Mouse (Mus musculus) kidney, embryonic 15.5 days (tissue): Measurements from ENCODE around the gene Zscan21. TPM values are rescaled to one million over a fixed set of nuclear protein-coding genes. Genes with fewer than 3 reads are reported as not detected.

Experiments
- ATAC-seq: fragments of 200-750 bp; cut with Nextera tagmentation; replicated peaks from 2 replicates; pipeline ENCODE4 v1.8.0; 2017; ENCODE audit warnings: moderate TSS enrichment; ENCODE audit not compliant: low FRiP score
- H3K27ac ChIP-seq: fragments of 300-500 bp; sonication (generic); 2 replicates; pipeline ENCODE4 v1.5.1; 2015; ENCODE audit warnings: mild to moderate bottlenecking, inconsistent platforms
- H3K27me3 ChIP-seq: fragments of 300-500 bp; sonication (generic); 2 replicates; pipeline ENCODE4 v1.6.1; 2015; ENCODE audit warnings: inconsistent platforms
- H3K36me3 ChIP-seq: fragments of 300-500 bp; sonication (generic); 2 replicates; pipeline ENCODE4 v1.6.1; 2015; ENCODE audit warnings: inconsistent platforms
- H3K4me1 ChIP-seq: fragments of 300-500 bp; sonication (generic); 2 replicates; pipeline ENCODE4 v1.6.1; 2015; ENCODE audit warnings: inconsistent platforms
- H3K4me2 ChIP-seq: fragments of 300-500 bp; sonication (generic); 2 replicates; pipeline ENCODE4 v1.6.1; 2015; ENCODE audit warnings: moderate library complexity, mild to moderate bottlenecking, inconsistent platforms
- H3K4me3 ChIP-seq: fragments of 300-500 bp; sonication (generic); replicated peaks from 2 replicates; pipeline ENCODE4 v1.5.1; 2015; ENCODE audit warnings: mild to moderate bottlenecking, inconsistent platforms
- H3K9ac ChIP-seq: fragments of 300-500 bp; sonication (generic); 2 replicates; pipeline ENCODE4 v1.6.1; 2015; ENCODE audit warnings: mild to moderate bottlenecking, inconsistent platforms
- H3K9me3 ChIP-seq: fragments of 300-500 bp; sonication (generic); replicated peaks from 2 replicates; pipeline ENCODE4 v1.6.1; 2016; ENCODE audit warnings: inconsistent platforms
- WGBS: fragments of 180-500 bp; shearing (Covaris S2); methylation state at CpG from one replicate; pipeline ENCODE4 v1.1.7; 2015; ENCODE audit warnings: mixed read lengths; 5-methylcytosine and 5-hydroxymethylcytosine counted together
- microRNA counts: library from miRNA; unstranded; fragments of <30 nt; microRNA quantifications from one replicate; lab custom pipeline; 2016
- microRNA-seq: library from miRNA; unstranded; fragments of <30 nt; microRNA quantifications from one replicate; pipeline ENCODE4, GENCODE M21; 2016
- polyA plus RNA-seq: library from polyadenylated mRNA; unstranded; fragments of >200 nt; fragmentation: Nextera tagmentation; extraction: Ambion mirVana; gene quantifications from 2 replicates; pipeline ENCODE4 v1.2.1, GENCODE M21; 2015

Zscan21 gene
- polyA plus RNA-seq, 1 experiment from 2014 or later, result 64.6 TPM

DNA sequence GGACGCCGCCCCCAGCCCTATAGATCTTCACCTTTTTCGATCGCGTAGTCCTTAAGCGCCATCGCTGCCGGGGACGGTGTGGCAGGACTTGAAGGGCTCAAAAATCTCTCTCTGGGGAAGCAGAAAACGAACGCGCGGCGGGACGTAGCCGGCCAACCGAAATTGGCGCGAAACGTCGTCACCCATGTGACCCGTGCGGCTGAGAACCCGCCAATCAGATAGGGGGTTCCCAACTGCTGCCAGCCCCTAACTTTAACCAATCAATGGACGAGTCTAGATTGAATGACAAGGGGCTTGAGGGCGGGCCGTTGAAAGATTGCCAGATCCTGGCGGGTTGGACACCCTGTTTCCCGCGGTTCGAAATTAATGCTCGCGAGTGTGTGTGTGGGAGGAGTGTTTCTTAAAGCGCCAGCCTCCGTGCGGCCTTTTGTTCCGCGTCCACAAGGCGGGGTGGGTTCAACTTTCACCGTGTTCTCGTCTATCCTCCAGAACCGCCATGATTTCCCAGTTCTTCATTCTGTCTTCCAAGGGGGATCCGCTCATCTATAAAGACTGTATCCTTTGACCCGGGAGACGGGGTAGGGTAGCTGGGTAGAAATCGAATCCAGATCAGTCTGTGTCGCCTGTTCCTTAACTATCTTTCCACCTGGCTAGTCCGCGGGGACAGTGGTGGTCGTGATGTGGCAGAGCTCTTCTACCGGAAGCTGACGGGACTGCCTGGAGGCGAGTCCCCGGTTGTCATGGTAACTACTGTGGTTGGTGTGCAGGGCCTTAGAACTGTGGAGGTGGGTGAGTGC is 55.2 kb downstream of the Zscan21 start, which contains the start of the genes Ap4m1 and Mcm7:
Gene Ap4m1, plus strand, starts transcription at position 308 of the 797 bp plus-strand sequence.
Gene Mcm7, minus strand, starts transcription at position 728 of the 797 bp plus-strand sequence.
- Histone ChIP-seq H3K27ac (peak within 1 kb of the TSS; percentile 96), H3K36me3 (peaks cover 65% of the 10 kb centered on the region), H3K9ac (peak within 1 kb of the TSS; percentile 72), H3K4me1 (peaks cover 30% of the 10 kb centered on the region), H3K4me3 (peak within 1 kb of the TSS; percentile 72), H3K27me3 (no peaks in the 10 kb centered on the region), H3K4me2 (peak within 1 kb of the TSS; percentile 78), H3K9me3 (no peaks in the 10 kb centered on the region)
- WGBS, result under 1% methylated on average over 54 of the region's 54 CpGs
- peak; percentile 93 for ATAC-seq

GRCm38 (mm10) chr5:138173217-138173616 is 56.5 kb downstream of the Zscan21 start:
- ATAC-seq, result no peak
- Histone ChIP-seq H3K27ac (no peak overlapping the region; the same call in 1 of the 2 replicates), H3K4me1 (peaks cover 27% of the 10 kb centered on the region), H3K4me2 (peak overlapping the region; percentile 78), H3K4me3 (peak overlapping the region; percentile 72), H3K27me3 (no peaks in the 10 kb centered on the region), H3K9ac (no peak overlapping the region), H3K9me3 (no peaks in the 10 kb centered on the region), H3K36me3 (peaks cover 65% of the 10 kb centered on the region)
- 74% methylated on average over 3 of the region's 3 CpGs for WGBS

MicroRNAs encoded within 50 kb of the gene (microRNA counts, 519-probe panel; counts per million panel counts)
- 3,590 counts per million, percentile 91 among the panel's probes with 10 or more counts for microRNA mmu-miR-106b (lab: Ali Mortazavi, UCI)
- 4,186 counts per million, percentile 96 among the panel's probes with 10 or more counts for microRNA mmu-miR-25 (lab: Ali Mortazavi, UCI)
- microRNA mmu-miR-93 (lab: Ali Mortazavi, UCI), result 3,476 counts per million, percentile 90 among the panel's probes with 10 or more counts

Small RNAs within 50 kb of the gene (microRNA-seq; reads per million reads assigned to microRNA genes)
- gene Mir106b, result 7,460 reads per million, percentile 95 among the genes with 10 or more reads in this experiment
- gene Mir25, result 594 reads per million, percentile 76 among the genes with 10 or more reads in this experiment
- 10,683 reads per million, percentile 96 among the genes with 10 or more reads in this experiment for gene Mir93

Other genes with a start within 250 kb of the Zscan21 start
- gene Pilrb2, start 245.1 kb upstream of the Zscan21 start, polyA plus RNA-seq, result 0.54 and 1.1 TPM in 2 replicates
- 0.06 and 0.10 TPM in 2 replicates for gene Cyp3a13, start 195.3 kb upstream of the Zscan21 start, polyA plus RNA-seq
- gene Gjc3, start 153.8 kb upstream of the Zscan21 start, polyA plus RNA-seq, result 0.05 TPM in 1 of 2 replicates, not detected in the other
- gene Azgp1, start 135.4 kb upstream of the Zscan21 start, polyA plus RNA-seq, result not detected in 2 replicates
- not detected in 2 replicates for gene Smok3a, start 95.6 kb upstream of the Zscan21 start, polyA plus RNA-seq
- not detected in 2 replicates for gene Smok3b, start 95.5 kb upstream of the Zscan21 start, polyA plus RNA-seq
- not detected in 2 replicates for gene Smok3c, start 63.7 kb upstream of the Zscan21 start, polyA plus RNA-seq
- 22.9 and 23.5 TPM in 2 replicates for gene Zkscan1, start 31.8 kb upstream of the Zscan21 start, polyA plus RNA-seq
- gene Zfp113, start 38.8 kb downstream of the Zscan21 start, polyA plus RNA-seq, result 23.2 and 26.4 TPM in 2 replicates
- gene Cops6, start 44.2 kb downstream of the Zscan21 start, polyA plus RNA-seq, result 306 and 316 TPM in 2 replicates
- 24.2 and 28.2 TPM in 2 replicates for gene Ap4m1, start 55.1 kb downstream of the Zscan21 start, polyA plus RNA-seq
- gene Mcm7, start 55.5 kb downstream of the Zscan21 start, polyA plus RNA-seq, result 211 and 225 TPM in 2 replicates
- 102 and 109 TPM in 2 replicates for gene Taf6, start 70.5 kb downstream of the Zscan21 start, polyA plus RNA-seq
- 61.9 and 62.9 TPM in 2 replicates for gene Cnpy4, start 70.6 kb downstream of the Zscan21 start, polyA plus RNA-seq
- 8.4 and 10.5 TPM in 2 replicates for gene Mblac1, start 77.4 kb downstream of the Zscan21 start, polyA plus RNA-seq
- not detected in 2 replicates for gene Nxpe5, start 109.0 kb downstream of the Zscan21 start, polyA plus RNA-seq
- gene Lamtor4, start 138.6 kb downstream of the Zscan21 start, polyA plus RNA-seq, result 57.8 and 61.1 TPM in 2 replicates
- gene BC037034, start 147.1 kb downstream of the Zscan21 start, polyA plus RNA-seq, result 5.9 and 6.5 TPM in 2 replicates
- 2.1 and 2.7 TPM in 2 replicates for gene Gal3st4, start 155.9 kb downstream of the Zscan21 start, polyA plus RNA-seq
- 0.08 and 0.22 TPM in 2 replicates for gene Gm43720, start 163.1 kb downstream of the Zscan21 start, polyA plus RNA-seq
- gene Gpc2, start 163.1 kb downstream of the Zscan21 start, polyA plus RNA-seq, result 27.8 and 29.8 TPM in 2 replicates
- gene Stag3, start 163.3 kb downstream of the Zscan21 start, polyA plus RNA-seq, result 3.9 and 4.1 TPM in 2 replicates
- 0.23 TPM in 1 of 2 replicates, not detected in the other for gene Pvrig, start 225.1 kb downstream of the Zscan21 start, polyA plus RNA-seq